Mouse (Mus musculus) NIH3T3 (cell line): ENCODE results near the gene Ttc7b.

Experiments
- DNase-seq: peaks from one replicate; pipeline ENCODE4 v3.0.0-alpha.2; 2012; ENCODE audit warnings: low read depth

Ttc7b gene

GRCm38 (mm10) chr12:100273033-100273432 lies 247.6 kb downstream of the Ttc7b start:
- peak; percentile 67 for DNase-seq

DNA sequence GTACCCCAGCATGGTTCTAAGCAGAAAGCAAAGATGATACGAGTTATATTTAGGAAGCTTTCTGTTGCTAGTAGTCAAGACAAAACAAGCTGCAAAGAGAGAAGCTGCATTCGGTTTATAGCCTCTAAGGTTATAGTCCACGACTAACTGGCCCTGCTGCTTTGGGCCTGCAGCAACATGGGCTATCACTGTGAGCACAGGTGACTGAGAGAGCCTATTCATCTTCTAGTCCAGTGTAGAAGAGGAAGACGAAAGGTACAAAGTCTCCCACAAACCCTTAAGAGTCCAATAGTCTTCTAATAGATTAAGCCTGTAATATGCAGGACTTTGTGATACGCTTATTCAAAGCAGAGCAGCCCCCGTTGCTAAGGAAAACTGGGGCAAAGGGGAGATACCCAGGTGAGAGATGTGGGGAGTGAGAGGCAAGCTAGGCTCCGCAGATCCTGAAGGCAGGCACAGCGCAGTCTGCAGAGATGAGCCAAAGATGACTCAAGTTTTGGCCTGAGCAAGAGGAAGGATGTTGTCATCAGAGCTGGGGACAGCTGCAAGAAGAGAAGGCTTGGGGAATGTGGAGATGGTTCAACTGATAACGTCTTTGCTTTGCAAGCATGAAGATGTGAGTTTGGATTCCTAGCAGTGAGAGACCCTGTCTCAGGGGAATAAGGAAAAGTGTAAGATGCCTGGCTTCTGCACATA lies 250.5 kb downstream of the Ttc7b start:
- DNase-seq: peak; percentile 67

GRCm38 (mm10) chr12:100268011-100268410 lies 252.6 kb downstream of the Ttc7b start:
- peak; percentile 87 for DNase-seq

DNA sequence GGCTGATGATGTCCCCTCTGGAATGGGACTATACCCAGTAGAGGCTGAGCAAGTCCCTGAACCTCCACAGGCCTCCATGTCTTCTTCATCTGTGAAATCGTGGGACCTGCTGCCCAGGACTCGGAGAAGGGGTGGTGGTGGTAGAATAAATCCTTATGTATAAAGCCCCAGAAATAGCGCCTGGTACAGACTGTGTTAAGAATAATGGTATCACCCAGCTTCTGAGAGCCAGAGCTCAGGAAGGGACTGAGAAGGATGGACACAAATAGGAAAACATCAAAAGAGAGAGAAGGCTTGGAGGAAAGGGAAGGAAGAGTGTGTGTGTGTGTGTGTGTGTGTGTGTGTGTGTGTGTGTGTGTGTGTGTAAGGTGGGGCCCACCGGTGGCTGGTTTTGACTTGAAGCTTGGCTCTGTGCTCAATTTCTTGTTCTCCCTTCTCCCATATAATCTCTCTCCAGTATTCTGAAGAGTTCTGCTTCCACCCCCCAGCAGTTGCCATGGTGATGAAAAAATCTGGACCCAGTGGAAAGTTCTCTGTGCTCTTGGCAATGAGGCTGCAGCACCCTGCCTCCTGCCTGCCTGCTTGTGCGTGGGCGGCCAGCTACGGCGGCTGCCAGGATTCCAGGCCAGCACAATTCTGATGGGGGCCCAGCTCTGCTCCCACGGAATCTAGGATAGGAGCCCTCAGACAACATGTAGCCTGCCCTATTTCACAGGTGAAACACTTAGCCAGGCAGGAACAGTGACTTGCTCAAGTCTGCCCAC lies 254.9 kb downstream of the Ttc7b start:
- peak; percentile 91 for DNase-seq

DNA sequence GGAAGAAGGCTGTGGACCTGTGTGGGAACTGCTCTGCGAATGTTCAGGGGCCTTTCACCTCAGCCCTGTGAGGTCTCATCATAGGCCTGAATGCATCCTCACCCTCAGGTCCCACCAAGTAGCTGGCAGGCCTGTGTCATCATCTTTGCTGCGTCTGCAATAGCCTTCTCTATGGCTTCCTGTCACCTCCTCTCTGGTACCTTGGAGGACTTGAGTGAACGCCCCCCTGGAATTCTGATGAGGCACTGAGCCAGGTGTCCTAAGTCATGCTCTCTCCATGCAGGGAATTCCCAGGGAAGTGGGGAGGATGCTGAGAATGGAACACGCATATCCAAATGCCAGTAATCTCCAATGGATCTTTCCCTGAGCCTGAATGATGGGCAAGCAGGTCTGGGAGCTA lies 255.7 kb downstream of the Ttc7b start:
- no peak for DNase-seq

DNA sequence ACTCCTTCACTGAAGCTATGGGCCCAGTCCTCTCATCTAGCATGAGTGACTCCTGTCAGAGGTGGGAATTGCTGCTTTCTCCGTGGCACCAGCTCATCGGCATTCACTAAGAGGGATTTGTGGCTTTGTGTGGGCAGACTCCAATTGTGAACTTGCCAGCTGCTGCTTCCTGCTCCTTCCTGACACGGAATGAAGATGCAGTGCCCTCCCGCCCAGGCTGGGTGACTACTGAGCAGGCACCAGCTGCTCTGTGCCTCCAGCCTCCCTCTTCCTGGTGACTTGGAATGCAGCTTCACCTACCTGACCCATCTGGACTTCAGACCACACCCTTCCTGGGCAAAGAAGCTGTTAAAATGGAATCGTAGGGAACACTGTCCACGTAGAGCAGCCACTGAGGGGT lies 257.8 kb downstream of the Ttc7b start:
- DNase-seq: no peak

- DNase-seq: peak; percentile 34
Observed at GRCm38 (mm10) chr12:100261761-100262160, 258.9 kb downstream of the Ttc7b start.

DNA sequence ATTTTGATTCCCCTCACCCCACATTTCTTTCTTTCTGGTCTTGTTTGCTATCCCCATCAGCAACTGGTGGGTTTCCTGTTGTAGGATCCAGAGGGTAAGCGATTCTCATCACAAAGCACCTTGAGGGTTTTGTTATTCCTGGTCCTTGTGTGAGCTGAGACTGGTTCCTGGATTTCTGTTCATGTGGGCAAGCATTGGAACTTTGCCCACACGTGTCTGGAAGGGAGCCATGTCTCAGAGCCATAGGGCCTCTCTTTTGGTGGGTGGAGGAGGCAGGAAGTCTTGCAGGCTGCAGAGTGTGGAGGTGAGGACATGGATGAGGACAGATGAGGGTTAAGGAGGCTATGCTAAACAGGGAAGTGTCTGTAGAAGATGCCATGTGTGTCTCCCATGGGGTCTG lies 260.5 kb downstream of the Ttc7b start:
- peak; percentile 52 for DNase-seq

DNA sequence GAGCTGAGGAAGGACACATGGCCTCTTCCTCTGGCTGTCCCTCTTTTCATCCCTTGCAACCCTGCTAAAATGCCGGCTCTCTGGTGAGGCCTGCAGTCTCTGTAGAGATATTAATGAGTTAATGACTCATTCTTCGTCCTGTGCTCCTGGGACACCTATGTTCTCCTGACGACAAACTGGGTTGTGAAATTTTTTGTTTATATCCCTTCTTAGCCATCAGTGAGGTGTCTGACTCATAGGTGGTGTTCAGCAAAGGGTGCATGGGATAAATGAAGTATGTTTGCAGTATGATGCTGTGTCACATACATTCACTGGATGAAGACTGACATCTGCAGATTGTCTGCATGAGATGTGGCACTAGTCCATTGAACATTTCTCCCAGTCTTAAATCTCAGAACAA lies 262.8 kb downstream of the Ttc7b start:
- DNase-seq: peak; percentile 50

DNA sequence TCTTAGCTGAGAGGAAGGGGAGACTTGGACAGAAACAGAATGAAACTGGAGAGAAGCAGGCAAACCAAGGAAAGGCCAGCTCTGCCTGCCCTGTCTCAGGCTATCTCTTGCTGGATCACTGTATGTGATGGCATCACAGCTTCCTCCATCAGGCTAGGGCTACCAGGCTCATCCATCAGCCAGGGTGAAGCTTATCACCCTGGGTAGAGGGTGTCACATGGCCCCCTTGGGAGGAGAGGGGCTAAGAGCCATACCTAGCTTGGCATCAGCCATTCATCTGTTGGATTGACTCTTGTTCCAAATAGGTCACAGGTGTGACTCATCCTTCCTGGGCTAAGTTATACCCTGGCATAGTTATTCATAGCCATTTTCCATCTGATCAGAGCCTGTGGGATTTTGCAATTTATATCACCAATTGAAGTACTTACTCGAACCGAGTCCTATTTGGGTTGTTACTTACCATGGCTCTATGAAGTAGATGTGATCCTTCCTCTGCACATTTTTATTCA lies 265.1 kb downstream of the Ttc7b start:
- DNase-seq: no peak

GRCm38 (mm10) chr12:100254471-100254870 lies 266.2 kb downstream of the Ttc7b start:
- DNase-seq: no peak
